Mouse (Mus musculus) olfactory bulb, adult 2 months (tissue): ENCODE results near the gene 2410004P03Rik.

Experiments used
- CTCF ChIP-seq: fragments of 200-500 bp; IDR thresholded peaks from 2 replicates; pipeline ENCODE4 v1.5.1; 2012; ENCODE audit warnings: low read depth, mild to moderate bottlenecking, low read length, moderate library complexity; ENCODE audit not compliant: insufficient read depth
- POLR2A ChIP-seq: fragments of 200-500 bp; IDR thresholded peaks from 2 replicates; pipeline ENCODE4 v1.6.1; 2012; ENCODE audit warnings: mild to moderate bottlenecking, low read depth, low read length, moderate library complexity; ENCODE audit not compliant: insufficient read depth

DNA sequence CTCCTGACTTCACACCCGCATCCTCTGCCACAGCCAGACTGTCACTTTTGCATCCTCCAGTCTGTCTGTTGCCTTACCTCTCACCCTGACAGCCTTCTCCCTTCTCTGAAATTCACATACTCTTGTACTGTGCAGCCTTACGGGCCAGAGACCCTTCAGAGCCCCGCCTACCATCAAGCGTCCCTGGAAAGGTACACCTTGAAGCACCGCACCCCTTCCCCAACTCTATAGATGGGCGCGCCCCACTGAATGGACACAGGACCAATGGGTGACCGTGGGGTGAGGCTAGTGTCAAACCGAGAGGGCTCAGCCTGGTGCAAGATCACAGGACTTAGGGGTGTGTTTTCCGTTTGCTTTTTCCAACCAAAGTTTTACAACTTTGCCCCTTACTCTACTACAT lies 12.4 kb downstream of the 2410004P03Rik start:
- TF ChIP-seq POLR2A (no peak), CTCF (no peak)
